In genomic region chr3:53464146-53464698, GRCm38 (mm10) we compare ENCODE assay signal across 8 mouse cellular contexts. TPM values are rescaled to one million over a fixed set of nuclear protein-coding genes. Genes with fewer than 3 reads are reported as not detected.
DNase-seq lines count a peak whose midpoint lies in the region; ATAC-seq lines count a peak whose summit lies in the region.

No protein-coding gene starts in this region.

- peaks cover 16% of the 10 kb centered on the region for H3K36me3 ChIP-seq in kidney, embryonic 14.5 days (ENCODE audit: control insufficient read depth, insufficient read depth, low read length)
- no peaks in the 10 kb centered on the region; the same call in 1 of the 2 replicates for H3K36me3 ChIP-seq in forebrain, embryonic 11.5 days (ENCODE audit: control insufficient read depth, insufficient read depth, low read length)
- H3K36me3 ChIP-seq in liver, embryonic 15.5 days (replicated peaks) = 0 out of 2 replicates have a peak, but pooled peaks cover 9% of the 10 kb centered on the region

- H3K4me1 ChIP-seq in kidney, embryonic 14.5 days (ENCODE audit: control insufficient read depth, insufficient read depth, low read length) = peaks cover 22% of the 10 kb centered on the region
- H3K4me1 ChIP-seq in forebrain, embryonic 11.5 days (replicated peaks; ENCODE audit: control insufficient read depth, insufficient read depth, low read length) = peaks cover 7% of the 10 kb centered on the region; the same call in 1 of the 2 replicates
- peaks cover 33% of the 10 kb centered on the region for H3K4me1 ChIP-seq in liver, embryonic 15.5 days (replicated peaks)

- under 1% methylated on average over 20 of the region's 20 CpGs for WGBS in kidney, embryonic 14.5 days
- under 1% methylated on average over 20 of the region's 20 CpGs for WGBS in forebrain, embryonic 11.5 days
- under 1% methylated on average over 20 of the region's 20 CpGs for WGBS in liver, embryonic 15.5 days (ENCODE audit: insufficient replicate concordance)

- peak overlapping the region; percentile 80 for H3K4me2 ChIP-seq in kidney, embryonic 14.5 days (replicated peaks; ENCODE audit: low read depth, low read length)
- peak overlapping the region; percentile 52 for H3K4me2 ChIP-seq in forebrain, embryonic 11.5 days (ENCODE audit: low read depth, low read length, severe bottlenecking)
- peak overlapping the region; percentile 79 for H3K4me2 ChIP-seq in liver, embryonic 15.5 days

- H3K9ac ChIP-seq in kidney, embryonic 14.5 days (ENCODE audit: low read depth, low read length) = peak overlapping the region; percentile 93
- H3K9ac ChIP-seq in forebrain, embryonic 11.5 days (ENCODE audit: low read length) = peak overlapping the region; percentile 96
- H3K9ac ChIP-seq in liver, embryonic 15.5 days = peak overlapping the region; percentile 80

- peak overlapping the region; percentile 80; the same call in 1 of the 2 replicates for H3K27ac ChIP-seq in kidney, embryonic 14.5 days (ENCODE audit: low read depth, low read length)
- no peak overlapping the region; the same call in 1 of the 2 replicates for H3K27ac ChIP-seq in forebrain, embryonic 11.5 days (ENCODE audit: low read depth, low read length)
- H3K27ac ChIP-seq in liver, embryonic 15.5 days (replicated peaks) = peak overlapping the region; percentile 83

- no peak for DNase-seq in kidney, postnatal 25 days
- DNase-seq in MEL-GATA-1-ER (ENCODE audit: extremely low read depth, low read depth) = peak; percentile 40
- no peak for DNase-seq in forebrain, embryonic 11.5 days (ENCODE audit: low spot score)
- no peak for DNase-seq in adrenal gland, adult 2 months
- no peak for DNase-seq in adrenal gland, postnatal 4 days (ENCODE audit: low spot score in 2 of 2)
- DNase-seq in adrenal gland, postnatal 10 days = no peak

- H3K9me3 ChIP-seq in kidney, embryonic 14.5 days (ENCODE audit: control insufficient read depth, low read length) = no peaks in the 10 kb centered on the region
- no peaks in the 10 kb centered on the region for H3K9me3 ChIP-seq in forebrain, embryonic 11.5 days (ENCODE audit: control insufficient read depth, low read length)
- H3K9me3 ChIP-seq in liver, embryonic 15.5 days (replicated peaks) = no peaks in the 10 kb centered on the region

- no peaks in the 10 kb centered on the region for H3K27me3 ChIP-seq in kidney, embryonic 14.5 days (ENCODE audit: control insufficient read depth, insufficient read depth, low read length)
- no peaks in the 10 kb centered on the region for H3K27me3 ChIP-seq in forebrain, embryonic 11.5 days (ENCODE audit: control insufficient read depth, insufficient read depth, low read length)
- H3K27me3 ChIP-seq in liver, embryonic 15.5 days = no peaks in the 10 kb centered on the region

- ATAC-seq in kidney, embryonic 14.5 days (ENCODE audit: low FRiP score, low TSS enrichment) = no peak
- no peak for ATAC-seq in forebrain, embryonic 11.5 days (replicated peaks; ENCODE audit: low FRiP score)
- no peak for ATAC-seq in liver, embryonic 15.5 days (ENCODE audit: insufficient read depth)

- peak overlapping the region; percentile 98 for H3K4me3 ChIP-seq in kidney, embryonic 14.5 days (ENCODE audit: low read length)
- H3K4me3 ChIP-seq in forebrain, embryonic 11.5 days (ENCODE audit: low read depth, low read length) = peak overlapping the region; percentile 84
- peak overlapping the region; percentile 97 for H3K4me3 ChIP-seq in liver, embryonic 15.5 days (replicated peaks)

RNA-seq across cellular contexts. Expression of gene Proser1, which starts 0.8 kb away (rescaled TPM):
- polyA plus RNA-seq in kidney, embryonic 14.5 days (2014; fragmentation: Nextera tagmentation; extraction: Ambion mirVana) = 22.7 and 24.7 TPM in 2 replicates
- polyA plus RNA-seq in forebrain, embryonic 11.5 days (2014; fragmentation: Nextera tagmentation; extraction: Ambion mirVana) = 31.5 and 34.7 TPM in 2 replicates
- 3.4 and 3.5 TPM in 2 replicates for polyA plus RNA-seq in liver, embryonic 15.5 days (2015; fragmentation: Nextera tagmentation; extraction: Ambion mirVana)
- 10 to 100 TPM; 14.1 to 20.8 TPM for total RNA-seq in adrenal gland, adult 2 months (2021)
- 50.4 and 54.1 TPM in 2 replicates for polyA plus RNA-seq in adrenal gland, adult 2 months (2012; rRNA removed)
- total RNA-seq in adrenal gland, postnatal 4 days (2021) = 10 to 100 TPM; 39.8 to 41.4 TPM
- 10 to 100 TPM; 17.2 to 26.9 TPM for total RNA-seq in adrenal gland, postnatal 10 days (2021)

RNA-seq across cellular contexts. Expression of gene Nhlrc3, which starts 1.1 kb away (rescaled TPM):
- polyA plus RNA-seq in kidney, embryonic 14.5 days (2014; fragmentation: Nextera tagmentation; extraction: Ambion mirVana) = 6.5 and 10.1 TPM in 2 replicates
- polyA plus RNA-seq in forebrain, embryonic 11.5 days (2014; fragmentation: Nextera tagmentation; extraction: Ambion mirVana) = 9.9 and 10.4 TPM in 2 replicates
- polyA plus RNA-seq in liver, embryonic 15.5 days (2015; fragmentation: Nextera tagmentation; extraction: Ambion mirVana) = 4.1 and 5.1 TPM in 2 replicates
- 10 to 100 TPM; 10.2 to 11.1 TPM for total RNA-seq in adrenal gland, adult 2 months (2021)
- 8.2 and 10.7 TPM in 2 replicates for polyA plus RNA-seq in adrenal gland, adult 2 months (2012; rRNA removed)
- 10 to 100 TPM; 19.1 to 19.4 TPM for total RNA-seq in adrenal gland, postnatal 4 days (2021)
- total RNA-seq in adrenal gland, postnatal 10 days (2021) = 10 to 100 TPM; 11.0 to 12.4 TPM

RNA-seq across cellular contexts. Expression of gene Stoml3, which starts 24.2 kb away (rescaled TPM):
- polyA plus RNA-seq in kidney, embryonic 14.5 days (2014; fragmentation: Nextera tagmentation; extraction: Ambion mirVana) = 0.31 TPM in 1 of 2 replicates, not detected in the other
- polyA plus RNA-seq in forebrain, embryonic 11.5 days (2014; fragmentation: Nextera tagmentation; extraction: Ambion mirVana) = not detected in 2 replicates
- not detected in 2 replicates for polyA plus RNA-seq in liver, embryonic 15.5 days (2015; fragmentation: Nextera tagmentation; extraction: Ambion mirVana)
- total RNA-seq in adrenal gland, adult 2 months (2021) = not detected
- polyA plus RNA-seq in adrenal gland, adult 2 months (2012; rRNA removed) = not detected in 2 replicates
- total RNA-seq in adrenal gland, postnatal 4 days (2021) = not detected
- total RNA-seq in adrenal gland, postnatal 10 days (2021) = not detected
